Mouse (Mus musculus): ENCODE data around the gene Trappc2l. TPM values are rescaled to one million over a fixed set of nuclear protein-coding genes. Genes with fewer than 3 reads are reported as not detected.
A peak's percentile ranks its signal among the peaks of the same experiment; 100 is the strongest.

Trappc2l gene
- polyA plus RNA-seq, 1 experiment from 2014 or later, result 45.4 TPM

DNA sequence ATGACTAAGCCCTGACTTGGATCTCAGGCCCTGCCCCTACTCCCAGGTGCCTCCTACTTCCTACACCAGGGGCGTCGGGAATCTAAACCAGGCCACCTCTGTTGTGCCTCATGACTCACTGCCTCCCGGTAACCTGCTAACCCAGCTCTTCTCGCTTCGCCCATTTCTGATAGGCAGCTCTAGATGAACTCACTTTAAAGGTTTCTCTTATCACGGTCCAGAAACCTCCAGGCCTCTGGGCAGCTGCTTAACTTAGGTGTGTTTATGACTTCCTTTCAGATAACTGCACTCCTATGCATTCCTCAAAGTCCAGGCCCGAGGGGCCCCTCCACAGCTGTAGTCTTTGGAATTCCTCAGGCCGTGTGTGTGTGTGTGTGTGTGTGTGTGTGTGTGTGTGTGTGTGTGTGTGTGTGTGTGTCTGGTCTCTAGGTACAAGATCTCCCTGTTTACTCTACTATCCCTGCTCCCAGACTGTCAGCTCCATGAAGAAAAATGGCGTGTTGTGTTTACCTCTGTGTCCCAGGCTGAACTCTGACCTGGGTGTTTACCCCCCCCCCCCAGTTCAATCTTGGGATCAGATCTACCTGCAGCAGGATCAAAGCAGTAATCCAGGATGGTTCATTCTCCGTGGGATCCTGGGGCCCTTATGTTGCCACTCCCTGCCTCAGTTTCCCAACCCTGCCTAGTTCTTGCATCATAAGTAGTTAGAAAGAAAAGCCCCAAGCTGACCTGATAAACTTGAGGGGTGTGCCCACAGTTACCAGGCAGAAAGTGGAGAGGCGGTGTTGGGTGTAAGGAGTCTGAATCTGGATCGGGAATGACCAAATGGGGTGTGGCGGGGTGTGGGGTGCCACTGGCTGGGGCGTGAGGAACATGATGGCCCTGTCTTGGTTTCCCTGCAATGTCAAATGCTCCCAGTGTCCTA lies 24.7 kb downstream of the Trappc2l start:
- WGBS, result 43% methylated on average over 14 of the region's 14 CpGs

DNA sequence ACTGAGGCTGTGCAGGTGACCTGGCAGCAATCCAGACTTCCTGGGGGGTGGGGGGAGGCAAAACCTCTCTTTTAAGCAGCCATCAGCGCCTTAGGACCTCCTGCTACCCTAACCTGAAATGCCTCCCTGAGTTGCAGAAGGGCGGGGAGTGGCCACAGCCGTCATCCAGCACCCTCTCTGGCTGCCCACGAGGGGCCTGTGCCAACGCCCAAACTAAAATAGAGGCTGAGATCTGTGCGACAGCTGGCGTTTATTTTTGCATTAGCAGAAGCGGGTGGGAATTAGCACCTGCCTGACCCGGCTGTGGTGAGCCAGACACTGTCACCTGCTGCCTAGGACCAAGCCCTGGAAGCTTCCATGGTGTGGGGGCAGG lies 25.3 kb downstream of the Trappc2l start:
- peaks cover 25% of the 10 kb centered on the region for H3K4me1 ChIP-seq (ENCODE audit: control insufficient read depth, insufficient read depth, low read length)
- no peaks in the 10 kb centered on the region for H3K36me3 ChIP-seq (ENCODE audit: control insufficient read depth, insufficient read depth, low read length)
- no peak for ATAC-seq (ENCODE audit: insufficient number of reproducible peaks, low FRiP score, low TSS enrichment, low read depth)
- no peak overlapping the region for H3K4me3 ChIP-seq (ENCODE audit: low read depth, low read length)
- WGBS, result 58% methylated on average over 9 of the region's 9 CpGs
- H3K9ac ChIP-seq (ENCODE audit: low read length), result no peak overlapping the region
- H3K27ac ChIP-seq (replicated peaks; ENCODE audit: low read depth, low read length), result no peak overlapping the region
- H3K27me3 ChIP-seq (ENCODE audit: control insufficient read depth, insufficient read depth, low read length), result no peaks in the 10 kb centered on the region
- H3K9me3 ChIP-seq (ENCODE audit: control insufficient read depth, low read length), result no peaks in the 10 kb centered on the region
- H3K4me2 ChIP-seq (ENCODE audit: low read depth, severe bottlenecking), result no peak overlapping the region
- no peak for DNase-seq (ENCODE audit: low spot score)

More for the DNA sequence above, 24.7 kb downstream of the Trappc2l start:
- no peak overlapping the region for H3K4me3 ChIP-seq (ENCODE audit: low read depth, low read length)
- no peak overlapping the region for H3K4me2 ChIP-seq (ENCODE audit: low read depth, severe bottlenecking)
- H3K27ac ChIP-seq (replicated peaks; ENCODE audit: low read depth, low read length), result no peak overlapping the region
- ATAC-seq (ENCODE audit: insufficient number of reproducible peaks, low FRiP score, low TSS enrichment, low read depth) (no peak), DNase-seq (ENCODE audit: low spot score) (peak; percentile 33)
- no peak overlapping the region for H3K9ac ChIP-seq (ENCODE audit: low read length)
- peaks cover 25% of the 10 kb centered on the region for H3K4me1 ChIP-seq (ENCODE audit: control insufficient read depth, insufficient read depth, low read length)
- no peaks in the 10 kb centered on the region for H3K36me3 ChIP-seq (ENCODE audit: control insufficient read depth, insufficient read depth, low read length)
- no peaks in the 10 kb centered on the region for H3K9me3 ChIP-seq (ENCODE audit: control insufficient read depth, low read length)
- no peaks in the 10 kb centered on the region for H3K27me3 ChIP-seq (ENCODE audit: control insufficient read depth, insufficient read depth, low read length)

DNA sequence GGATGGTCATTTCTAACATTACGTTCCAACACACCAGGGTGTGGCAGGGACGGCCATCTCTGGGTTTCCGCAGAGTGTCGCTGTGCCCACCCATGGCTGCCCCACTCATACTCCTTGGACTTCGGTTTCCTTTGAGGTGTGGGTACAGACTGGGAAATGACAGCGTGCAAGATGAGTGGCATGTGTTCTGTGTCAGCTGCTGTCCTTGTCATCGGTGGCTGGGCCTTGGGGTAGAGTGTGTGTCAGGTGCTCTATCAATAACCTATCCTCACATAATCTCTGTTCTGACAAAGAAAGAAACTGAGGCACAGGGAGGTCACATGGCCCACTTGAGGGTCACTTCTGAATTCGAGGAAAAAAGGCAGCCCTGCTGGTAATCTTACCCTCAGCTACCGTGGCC lies 25.8 kb downstream of the Trappc2l start:
- no peak overlapping the region for H3K4me3 ChIP-seq (ENCODE audit: low read depth, low read length)
- no peaks in the 10 kb centered on the region for H3K36me3 ChIP-seq (ENCODE audit: control insufficient read depth, insufficient read depth, low read length)
- H3K4me2 ChIP-seq (ENCODE audit: low read depth, severe bottlenecking), result no peak overlapping the region
- H3K4me1 ChIP-seq (ENCODE audit: control insufficient read depth, insufficient read depth, low read length), result peaks cover 25% of the 10 kb centered on the region
- H3K9me3 ChIP-seq (ENCODE audit: control insufficient read depth, low read length), result no peaks in the 10 kb centered on the region
- no peak overlapping the region for H3K27ac ChIP-seq (replicated peaks; ENCODE audit: low read depth, low read length)
- 89% methylated on average over 9 of the region's 9 CpGs for WGBS
- no peaks in the 10 kb centered on the region for H3K27me3 ChIP-seq (ENCODE audit: control insufficient read depth, insufficient read depth, low read length)
- DNase-seq (ENCODE audit: low spot score), result no peak
- ATAC-seq (ENCODE audit: insufficient number of reproducible peaks, low FRiP score, low TSS enrichment, low read depth), result no peak
- no peak overlapping the region for H3K9ac ChIP-seq (ENCODE audit: low read length)

DNA sequence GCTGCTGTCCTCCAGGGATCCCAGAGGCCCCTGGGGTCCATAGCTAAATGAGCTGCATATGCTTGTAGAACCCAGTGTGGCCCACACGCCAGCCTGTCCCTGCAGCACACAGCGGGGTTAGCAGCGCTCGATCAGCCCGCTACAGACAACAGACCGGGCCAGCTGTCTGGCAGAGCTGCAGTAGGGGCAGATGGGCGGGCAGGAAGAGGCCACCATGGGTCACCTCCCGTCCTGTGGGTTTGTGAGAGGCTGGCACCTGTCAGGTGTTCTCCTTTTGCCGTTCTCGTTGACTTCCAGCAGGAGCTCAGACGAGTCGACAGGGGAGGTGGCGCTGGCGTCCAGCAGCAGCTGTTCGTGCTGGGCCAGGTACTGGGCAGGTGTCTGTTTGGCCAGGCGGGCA lies 27.2 kb downstream of the Trappc2l start:
- 80% methylated on average over 16 of the region's 16 CpGs for WGBS
- no peaks in the 10 kb centered on the region for H3K9me3 ChIP-seq (ENCODE audit: control insufficient read depth, low read length)
- H3K27me3 ChIP-seq (ENCODE audit: control insufficient read depth, insufficient read depth, low read length), result no peaks in the 10 kb centered on the region
- H3K27ac ChIP-seq (replicated peaks; ENCODE audit: low read depth, low read length), result no peak overlapping the region
- H3K4me2 ChIP-seq (ENCODE audit: low read depth, severe bottlenecking), result no peak overlapping the region
- no peak overlapping the region for H3K4me3 ChIP-seq (ENCODE audit: low read depth, low read length)
- peaks cover 25% of the 10 kb centered on the region for H3K4me1 ChIP-seq (ENCODE audit: control insufficient read depth, insufficient read depth, low read length)
- DNase-seq (ENCODE audit: low spot score) (no peak), ATAC-seq (ENCODE audit: insufficient number of reproducible peaks, low FRiP score, low TSS enrichment, low read depth) (no peak)
- H3K9ac ChIP-seq (ENCODE audit: low read length), result 0 out of 2 replicates have a peak overlapping the region, but pooled peaks have one; percentile 5
- H3K36me3 ChIP-seq (ENCODE audit: control insufficient read depth, insufficient read depth, low read length), result no peaks in the 10 kb centered on the region

DNA sequence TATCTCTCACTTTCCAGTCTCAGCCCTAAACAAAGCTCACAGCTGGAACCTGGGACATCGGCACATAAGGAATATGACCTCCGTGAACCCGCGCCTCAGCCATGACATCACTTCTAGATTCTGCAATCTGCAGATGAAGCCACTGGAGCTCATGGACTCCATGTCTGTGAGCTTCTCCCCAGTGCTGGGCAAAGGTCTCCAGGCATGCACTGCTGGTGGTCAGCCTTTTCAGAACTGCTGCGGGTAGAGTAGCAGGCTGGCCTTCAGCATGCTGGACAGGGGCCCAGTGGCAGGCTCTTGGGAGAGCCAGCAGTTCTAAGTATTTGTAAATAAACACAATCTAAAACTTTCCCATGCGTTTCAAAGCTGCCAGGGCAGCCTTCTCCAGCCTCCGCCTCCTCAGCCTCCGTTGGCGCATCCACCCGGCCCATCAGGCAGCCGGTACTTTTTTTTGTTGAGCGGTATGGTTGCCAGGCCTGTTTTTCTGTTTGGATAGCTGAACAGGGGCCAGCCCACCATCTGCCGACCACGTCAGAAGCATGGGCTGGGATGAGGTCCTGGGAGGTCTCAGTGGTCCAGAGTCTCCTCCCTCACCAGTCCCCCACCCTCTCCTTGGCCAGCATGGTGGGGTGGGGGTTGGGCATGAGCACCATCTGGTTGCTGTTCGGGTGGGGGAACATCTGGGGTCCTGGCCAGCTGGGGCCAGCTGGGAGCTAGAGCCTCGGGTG lies 28.2 kb downstream of the Trappc2l start:
- Histone ChIP-seq H3K4me1 (ENCODE audit: control insufficient read depth, insufficient read depth, low read length) (peaks cover 25% of the 10 kb centered on the region), H3K36me3 (ENCODE audit: control insufficient read depth, insufficient read depth, low read length) (no peaks in the 10 kb centered on the region), H3K9ac (ENCODE audit: low read length) (no peak overlapping the region), H3K9me3 (ENCODE audit: control insufficient read depth, low read length) (no peaks in the 10 kb centered on the region), H3K4me3 (ENCODE audit: low read depth, low read length) (no peak overlapping the region), H3K27me3 (ENCODE audit: control insufficient read depth, insufficient read depth, low read length) (no peaks in the 10 kb centered on the region), H3K27ac (replicated peaks; ENCODE audit: low read depth, low read length) (no peak overlapping the region; the same call in 1 of the 2 replicates), H3K4me2 (ENCODE audit: low read depth, severe bottlenecking) (no peak overlapping the region; the same call in 1 of the 2 replicates)
- ATAC-seq (ENCODE audit: insufficient number of reproducible peaks, low FRiP score, low TSS enrichment, low read depth), result no peak
- WGBS, result 21% methylated on average over 16 of the region's 16 CpGs
- peak; percentile 55 for DNase-seq (ENCODE audit: low spot score)

DNA sequence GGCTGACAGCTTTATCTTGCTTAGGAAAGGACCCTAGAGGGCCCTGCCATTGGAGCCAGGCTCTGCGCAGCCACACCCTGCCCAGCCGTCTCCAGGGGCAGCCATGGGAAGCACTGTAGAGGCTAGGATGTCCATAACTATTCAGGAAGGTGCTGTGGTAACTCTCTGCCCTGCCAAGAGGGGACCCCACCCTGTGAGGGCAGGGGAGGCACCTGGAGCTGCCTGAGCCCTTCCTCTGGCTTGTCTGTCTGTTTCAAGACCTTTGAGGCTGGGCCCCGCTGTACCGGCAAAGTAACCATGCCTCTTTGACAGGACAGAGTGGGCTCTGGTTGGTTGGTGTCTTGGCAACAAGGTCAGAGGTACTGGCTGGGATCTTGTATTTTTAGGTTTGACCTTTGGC lies 29.4 kb downstream of the Trappc2l start:
- Histone ChIP-seq H3K27me3 (ENCODE audit: control insufficient read depth, insufficient read depth, low read length) (no peaks in the 10 kb centered on the region), H3K9ac (ENCODE audit: low read length) (no peak overlapping the region), H3K4me2 (ENCODE audit: low read depth, severe bottlenecking) (no peak overlapping the region), H3K9me3 (ENCODE audit: control insufficient read depth, low read length) (no peaks in the 10 kb centered on the region), H3K36me3 (ENCODE audit: control insufficient read depth, insufficient read depth, low read length) (no peaks in the 10 kb centered on the region), H3K4me1 (ENCODE audit: control insufficient read depth, insufficient read depth, low read length) (peaks cover 25% of the 10 kb centered on the region), H3K4me3 (ENCODE audit: low read depth, low read length) (no peak overlapping the region), H3K27ac (replicated peaks; ENCODE audit: low read depth, low read length) (no peak overlapping the region)
- WGBS, result 82% methylated on average over 4 of the region's 4 CpGs
- ATAC-seq (ENCODE audit: insufficient number of reproducible peaks, low FRiP score, low TSS enrichment, low read depth) (no peak), DNase-seq (ENCODE audit: low spot score) (no peak)

DNA sequence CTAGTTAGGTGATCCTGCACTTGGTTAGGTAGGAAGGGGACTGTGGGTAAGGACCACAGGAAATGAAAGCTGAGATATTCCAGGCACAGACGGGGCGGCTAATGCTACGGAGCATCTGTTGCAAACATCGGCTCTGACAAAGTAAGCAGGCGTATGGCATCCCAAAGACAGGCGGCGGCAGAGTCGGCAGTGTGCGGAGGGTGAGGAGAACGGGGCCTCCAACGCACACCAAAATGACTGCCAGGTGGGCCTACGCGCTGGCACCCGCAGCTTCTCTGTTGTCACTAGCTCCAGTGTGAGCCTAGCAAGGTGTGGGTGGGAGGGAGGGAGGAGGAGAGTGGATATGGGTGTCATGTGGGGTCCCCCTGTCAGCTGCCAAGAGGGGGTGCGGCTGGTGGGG lies 30.0 kb downstream of the Trappc2l start:
- Histone ChIP-seq H3K4me1 (ENCODE audit: control insufficient read depth, insufficient read depth, low read length) (peaks cover 25% of the 10 kb centered on the region), H3K36me3 (ENCODE audit: control insufficient read depth, insufficient read depth, low read length) (no peaks in the 10 kb centered on the region), H3K9me3 (ENCODE audit: control insufficient read depth, low read length) (no peaks in the 10 kb centered on the region), H3K27ac (replicated peaks; ENCODE audit: low read depth, low read length) (no peak overlapping the region), H3K27me3 (ENCODE audit: control insufficient read depth, insufficient read depth, low read length) (no peaks in the 10 kb centered on the region), H3K9ac (ENCODE audit: low read length) (no peak overlapping the region), H3K4me3 (ENCODE audit: low read depth, low read length) (no peak overlapping the region), H3K4me2 (ENCODE audit: low read depth, severe bottlenecking) (no peak overlapping the region)
- DNase-seq (ENCODE audit: low spot score), result no peak
- ATAC-seq (ENCODE audit: insufficient number of reproducible peaks, low FRiP score, low TSS enrichment, low read depth), result no peak
- WGBS, result 76% methylated on average over 15 of the region's 15 CpGs

DNA sequence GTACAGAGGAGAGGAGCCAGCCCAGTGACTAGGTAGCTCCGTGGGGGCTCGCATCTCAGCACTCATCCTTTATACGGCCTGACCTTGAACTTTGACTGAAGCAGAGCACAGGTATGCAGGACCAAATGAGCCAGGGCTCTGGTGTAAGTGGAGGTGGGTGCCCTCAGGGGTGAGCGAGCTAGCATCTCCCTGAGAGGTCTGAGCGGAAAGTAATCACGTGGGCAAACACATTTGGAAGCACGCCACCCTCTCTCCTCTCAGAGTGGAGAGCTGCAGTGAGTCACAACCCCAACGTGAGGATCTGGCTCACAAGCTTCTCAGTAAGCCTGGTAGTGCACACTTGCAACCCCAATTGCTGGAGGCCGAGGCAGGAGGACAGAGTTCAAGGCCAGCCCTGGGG lies 30.6 kb downstream of the Trappc2l start:
- Histone ChIP-seq H3K9ac (ENCODE audit: low read length) (no peak overlapping the region), H3K9me3 (ENCODE audit: control insufficient read depth, low read length) (no peaks in the 10 kb centered on the region), H3K4me3 (ENCODE audit: low read depth, low read length) (no peak overlapping the region), H3K36me3 (ENCODE audit: control insufficient read depth, insufficient read depth, low read length) (no peaks in the 10 kb centered on the region), H3K4me2 (ENCODE audit: low read depth, severe bottlenecking) (no peak overlapping the region), H3K4me1 (ENCODE audit: control insufficient read depth, insufficient read depth, low read length) (peaks cover 25% of the 10 kb centered on the region), H3K27me3 (ENCODE audit: control insufficient read depth, insufficient read depth, low read length) (no peaks in the 10 kb centered on the region), H3K27ac (replicated peaks; ENCODE audit: low read depth, low read length) (no peak overlapping the region)
- no peak for DNase-seq (ENCODE audit: low spot score)
- ATAC-seq (ENCODE audit: insufficient number of reproducible peaks, low FRiP score, low TSS enrichment, low read depth), result no peak
- 74% methylated on average over 9 of the region's 9 CpGs for WGBS
